Mouse (Mus musculus): ENCODE data around the gene Sf3a3.
"Not testable (repeated sequence)": the region's sequence is repeated elsewhere in the genome, so short reads cannot be mapped to it uniquely, and the experiment has no call there.

Sf3a3 gene

GRCm38 (mm10) chr4:124700248-124700971 lies 14.2 kb upstream of the Sf3a3 start, which contains the start of gene Fhl3:
Fhl3 (plus strand) TSS chr4:124700701.
- DNase-seq: no peak

GRCm38 (mm10) chr4:124701052-124701845 lies 13.3 kb upstream of the Sf3a3 start:
- DNase-seq: no peak

GRCm38 (mm10) chr4:124701916-124702315 lies 12.7 kb upstream of the Sf3a3 start:
- no peak for DNase-seq

- no peak for DNase-seq
These were observed 11.2 kb upstream of the Sf3a3 start for GRCm38 (mm10) chr4:124703406-124703805.

GRCm38 (mm10) chr4:124703881-124704796 lies 10.4 kb upstream of the Sf3a3 start:
- DNase-seq: no peak

DNA sequence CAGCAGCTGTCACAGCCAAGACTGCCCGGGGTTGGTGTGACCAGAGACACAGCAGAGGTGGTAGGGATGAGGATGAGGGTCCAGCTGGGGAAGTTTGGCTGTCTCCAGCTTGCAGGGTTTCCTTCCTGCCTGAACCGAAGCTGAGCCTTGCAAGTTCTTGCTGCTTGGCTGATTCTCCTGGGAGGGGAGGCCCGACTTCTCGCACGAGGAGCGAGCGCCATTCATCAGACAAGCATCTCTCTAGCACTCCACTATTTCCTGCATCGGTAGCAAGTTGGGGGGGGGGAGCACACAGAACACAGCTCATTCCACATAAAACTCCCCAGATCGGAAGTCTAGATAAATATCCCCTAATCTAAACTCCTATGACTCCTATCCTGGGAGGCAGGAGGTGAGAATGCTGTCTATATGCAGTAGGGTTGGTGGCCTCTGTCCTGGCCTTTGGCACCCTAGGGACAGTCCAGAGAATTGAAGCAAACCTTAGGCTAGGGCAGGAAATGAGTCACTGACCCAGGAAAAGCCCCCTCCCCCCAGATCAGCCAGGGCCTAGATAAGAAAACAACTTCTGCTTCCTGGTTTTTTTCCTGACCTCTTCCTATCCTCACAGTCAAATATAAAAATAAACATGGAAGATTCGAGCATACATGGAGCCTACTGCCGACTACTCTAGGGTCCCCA lies 9.6 kb upstream of the Sf3a3 start:
- DNase-seq: no peak

DNA sequence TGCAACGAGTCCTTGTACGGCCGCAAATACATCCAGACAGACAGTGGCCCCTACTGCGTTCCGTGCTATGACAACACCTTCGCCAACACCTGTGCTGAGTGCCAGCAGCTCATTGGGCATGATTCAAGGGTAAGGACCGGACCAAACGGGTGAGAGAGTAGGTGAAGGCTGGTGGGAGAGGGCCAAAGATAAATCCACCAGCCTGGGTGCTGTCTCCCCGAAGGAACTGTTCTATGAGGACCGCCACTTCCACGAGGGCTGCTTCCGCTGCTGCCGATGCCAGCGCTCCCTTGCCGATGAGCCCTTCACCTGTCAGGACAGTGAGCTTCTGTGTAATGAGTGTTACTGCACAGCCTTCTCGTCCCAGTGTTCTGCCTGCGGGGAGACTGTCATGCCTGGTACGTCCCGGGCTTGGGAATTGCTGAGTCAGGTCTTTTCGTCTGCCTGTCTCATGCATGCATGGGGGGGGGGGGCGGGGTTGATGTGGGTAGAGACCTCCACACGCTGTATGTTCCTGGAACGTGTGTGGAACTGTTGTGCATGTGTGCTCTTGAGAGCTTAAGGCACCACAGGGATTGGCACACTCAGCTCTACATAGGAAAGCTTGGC lies 8.8 kb upstream of the Sf3a3 start:
- DNase-seq: no peak

GRCm38 (mm10) chr4:124707381-124708199 lies 7.0 kb upstream of the Sf3a3 start:
- not testable (repeated sequence) for DNase-seq

GRCm38 (mm10) chr4:124708200-124708517 lies 6.4 kb upstream of the Sf3a3 start:
- not testable (repeated sequence) for DNase-seq

DNA sequence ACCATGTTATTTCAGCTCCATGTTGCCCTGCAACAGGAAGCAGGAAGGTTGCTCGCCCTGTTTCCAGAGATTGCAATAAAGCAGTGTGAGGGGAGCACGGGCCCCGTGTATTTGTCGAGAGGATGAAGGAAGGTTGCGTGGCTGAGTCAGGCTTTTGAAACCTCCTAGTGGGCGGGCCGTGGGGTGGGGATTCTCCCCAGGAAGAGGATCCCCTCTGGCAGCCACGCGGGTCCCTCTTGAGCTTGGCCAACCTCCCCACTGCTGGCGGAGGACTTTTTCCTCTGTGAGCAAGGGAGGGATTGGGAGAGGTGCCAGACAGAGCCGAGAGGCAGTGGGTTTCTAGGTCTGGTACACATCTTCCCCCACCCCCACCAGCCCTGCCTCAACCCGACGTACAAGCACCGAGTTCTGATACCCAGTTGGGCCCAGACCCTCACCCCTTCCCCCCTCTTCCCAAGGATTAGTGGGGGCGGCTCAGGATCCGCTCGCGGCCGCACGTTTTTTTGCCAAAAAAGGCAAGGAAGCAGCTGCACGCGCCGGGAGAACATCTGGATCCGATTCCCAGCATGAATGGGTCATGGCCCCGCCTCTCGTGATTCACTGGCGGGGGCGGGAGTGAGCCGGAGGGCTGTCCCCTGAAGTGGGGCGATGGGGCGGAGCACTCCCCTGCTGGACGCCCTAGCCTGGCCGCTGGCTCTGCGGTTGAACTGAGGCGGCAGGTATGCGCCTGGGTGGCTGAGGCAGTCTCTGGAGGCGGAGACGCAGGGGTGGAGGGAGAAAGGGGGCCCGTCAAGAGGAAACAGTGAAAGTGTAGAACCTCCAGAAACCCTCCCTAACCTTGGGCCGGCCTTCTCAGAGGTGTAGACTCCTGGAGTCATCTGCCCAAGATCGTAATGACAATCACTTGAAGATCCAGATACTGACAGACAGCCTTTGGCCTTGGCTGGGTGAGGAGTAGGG lies 5.8 kb upstream of the Sf3a3 start:
- DNase-seq: no peak

DNA sequence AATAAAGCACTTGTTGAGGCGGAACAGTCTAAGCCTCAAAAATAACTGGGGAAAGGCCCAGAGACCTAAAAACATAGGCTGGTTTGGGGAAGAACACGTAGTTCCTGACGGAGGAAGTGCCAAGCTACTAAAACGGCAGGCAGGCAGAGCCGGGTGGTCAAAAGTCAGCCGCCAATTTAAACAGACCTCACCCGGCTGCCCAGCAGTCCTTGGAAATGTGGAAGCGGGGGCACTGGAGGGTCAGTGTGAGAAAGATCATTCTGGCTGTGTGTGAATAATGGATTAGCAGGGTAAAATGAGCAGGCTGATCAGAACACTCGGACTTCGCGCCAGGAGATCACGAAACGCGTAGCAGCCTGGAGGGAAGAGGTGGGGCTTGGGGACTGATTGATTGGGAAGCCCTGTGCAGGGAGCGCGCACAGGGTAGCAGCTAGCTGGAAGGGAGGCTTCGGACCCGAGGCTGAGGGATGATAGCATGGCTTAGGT lies 4.6 kb upstream of the Sf3a3 start:
- no peak for DNase-seq

DNA sequence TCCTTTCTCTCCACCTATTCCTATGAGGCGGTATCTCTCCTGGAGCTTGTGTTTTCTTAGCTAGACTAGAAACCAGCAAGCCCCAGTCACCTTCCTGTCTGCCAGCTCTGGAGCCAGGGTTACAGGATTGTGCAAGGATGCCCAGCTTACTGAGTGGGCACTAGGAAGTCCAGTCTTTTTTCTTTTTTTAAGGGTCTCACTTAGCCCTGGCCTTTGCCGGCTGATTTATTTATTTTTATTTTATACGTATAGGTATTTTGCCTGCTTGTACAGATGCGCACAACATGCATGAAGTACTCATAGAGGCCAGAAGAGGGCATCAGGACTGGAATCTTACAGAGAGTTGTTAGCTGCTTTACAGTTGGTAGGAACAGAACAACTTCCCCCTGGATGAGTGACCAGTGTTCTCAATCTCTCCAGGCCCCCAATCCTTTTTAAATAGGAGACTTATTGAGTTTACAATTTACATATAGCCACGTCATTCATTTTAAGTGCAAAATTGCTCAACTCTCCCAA lies 3.7 kb upstream of the Sf3a3 start:
- DNase-seq: no peak

DNA sequence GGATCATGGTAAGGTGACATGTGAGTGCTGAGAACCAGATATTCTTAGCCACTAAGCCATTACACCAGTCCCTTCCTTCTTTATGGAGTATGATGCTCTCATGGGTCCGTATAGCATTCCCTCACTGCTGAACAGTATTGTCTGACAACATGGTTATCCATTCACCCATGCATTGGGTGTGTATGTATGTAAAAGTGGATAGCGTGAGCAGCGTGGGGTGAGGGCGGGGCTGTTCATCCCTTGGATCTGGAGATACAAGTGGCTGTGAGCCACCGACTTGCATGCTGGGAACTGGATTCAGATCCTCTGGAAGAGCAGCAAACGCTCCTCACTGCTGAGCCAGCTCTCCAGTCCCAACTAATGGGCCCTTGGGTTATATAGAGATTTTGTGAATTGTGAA lies 2.0 kb upstream of the Sf3a3 start:
- DNase-seq: no peak

DNA sequence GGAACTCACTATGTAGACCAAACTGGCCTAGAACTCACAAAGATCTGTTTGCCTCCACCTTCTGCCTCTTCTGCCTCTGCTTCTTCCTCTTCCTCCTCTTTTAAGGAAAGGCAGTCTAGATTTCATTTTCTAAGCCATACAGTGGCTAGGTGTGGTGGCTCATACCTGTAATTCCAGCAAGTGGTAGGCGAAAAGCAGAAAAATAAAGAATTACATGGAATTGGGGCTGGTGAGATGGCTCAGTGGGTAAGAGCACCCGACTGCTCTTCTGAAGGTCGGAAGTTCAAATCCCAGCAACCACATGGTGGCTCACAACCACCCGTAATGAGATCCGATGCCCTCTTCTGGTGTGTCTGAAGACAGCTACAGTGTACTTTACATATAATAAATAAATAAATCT lies 726 bp upstream of the Sf3a3 start:
- DNase-seq: not testable (repeated sequence)

DNA sequence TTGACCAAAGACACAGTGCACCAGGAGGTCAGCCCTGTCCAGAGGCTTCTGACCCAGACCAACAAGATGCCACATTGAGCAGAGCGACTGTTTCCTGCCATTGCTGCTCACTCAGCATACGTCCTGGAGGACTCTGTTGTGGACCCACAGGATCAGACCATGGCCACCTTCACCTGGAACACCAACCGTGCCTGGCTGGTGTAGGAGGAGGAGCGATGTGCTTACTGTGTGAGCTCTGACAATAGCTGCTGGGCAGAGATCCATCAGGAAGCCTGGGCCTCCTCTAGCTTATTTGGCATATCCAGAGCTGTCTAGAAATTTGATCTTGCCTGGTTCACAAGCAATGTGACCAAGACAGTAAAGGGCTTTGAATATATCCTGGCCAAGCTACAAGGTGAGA lies 4.5 kb downstream of the Sf3a3 start:
- no peak for DNase-seq

DNA sequence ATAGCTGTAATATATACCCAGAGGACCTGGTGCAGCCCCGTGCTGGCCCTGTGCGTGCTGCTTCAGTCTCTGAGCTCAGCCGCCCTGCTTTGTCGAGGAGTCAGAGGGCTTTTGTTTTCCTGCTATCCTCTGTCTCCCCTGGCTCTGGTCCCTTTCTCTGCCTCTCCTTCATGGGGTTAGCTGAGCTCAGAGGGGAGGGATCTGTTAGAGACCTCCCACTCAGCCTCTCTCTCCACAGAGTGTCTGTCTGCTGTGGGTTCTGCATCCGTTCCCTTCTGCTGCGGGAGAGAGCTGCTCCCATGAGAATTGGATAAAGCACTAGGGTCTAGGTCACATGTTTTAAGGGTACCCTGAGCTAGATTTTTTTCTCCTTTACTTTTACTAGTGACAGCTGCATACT lies 11.5 kb downstream of the Sf3a3 start:
- DNase-seq: no peak

GRCm38 (mm10) chr4:124736952-124737351 lies 22.4 kb downstream of the Sf3a3 start:
- no peak for DNase-seq

GRCm38 (mm10) chr4:124737486-124737885 lies 22.9 kb downstream of the Sf3a3 start:
- no peak for DNase-seq

DNA sequence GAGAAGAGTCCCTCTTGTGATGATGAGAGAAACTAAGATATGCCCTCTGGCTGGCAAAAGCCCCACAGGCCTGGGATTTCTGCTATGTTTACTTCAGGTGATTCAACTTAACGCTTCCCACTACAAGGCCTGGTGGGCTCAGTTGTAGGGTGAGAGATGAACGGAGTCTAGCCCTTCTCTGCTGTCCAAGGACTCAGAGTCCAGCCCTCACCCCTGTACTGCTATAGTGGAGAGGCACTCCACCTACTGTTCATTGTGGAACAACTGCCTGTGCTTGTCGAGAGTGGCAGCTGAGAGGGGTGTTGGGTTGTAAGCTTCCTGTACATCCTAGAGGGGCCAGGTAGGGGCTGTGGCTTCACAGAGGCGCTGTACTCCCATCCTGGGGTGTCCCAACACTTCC lies 23.4 kb downstream of the Sf3a3 start:
- no peak for DNase-seq

DNA sequence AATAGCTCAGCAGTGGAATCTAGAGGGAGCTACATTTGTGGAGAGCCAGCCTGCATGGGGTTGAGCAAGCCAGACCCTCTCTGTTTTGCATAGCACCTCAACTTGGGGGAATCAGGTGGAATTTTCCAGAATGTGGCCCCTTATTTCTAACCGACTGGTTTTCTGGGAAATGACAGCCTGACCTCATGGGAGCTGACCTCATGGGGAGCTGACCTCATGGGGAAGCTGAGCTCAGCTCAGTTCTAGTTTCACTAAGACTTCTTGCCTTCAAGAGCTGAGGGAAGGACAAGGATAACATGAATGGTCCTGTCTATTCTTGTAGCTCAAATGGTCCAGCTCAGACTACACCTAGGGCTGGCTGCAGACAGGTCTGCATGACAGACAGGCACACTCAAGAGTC lies 24.2 kb downstream of the Sf3a3 start:
- DNase-seq: no peak

All from cerebellum, adult 11-12 months (tissue).